Mouse (Mus musculus): ENCODE measurements around the gene Casp8ap2.

Gene Casp8ap2

DNA sequence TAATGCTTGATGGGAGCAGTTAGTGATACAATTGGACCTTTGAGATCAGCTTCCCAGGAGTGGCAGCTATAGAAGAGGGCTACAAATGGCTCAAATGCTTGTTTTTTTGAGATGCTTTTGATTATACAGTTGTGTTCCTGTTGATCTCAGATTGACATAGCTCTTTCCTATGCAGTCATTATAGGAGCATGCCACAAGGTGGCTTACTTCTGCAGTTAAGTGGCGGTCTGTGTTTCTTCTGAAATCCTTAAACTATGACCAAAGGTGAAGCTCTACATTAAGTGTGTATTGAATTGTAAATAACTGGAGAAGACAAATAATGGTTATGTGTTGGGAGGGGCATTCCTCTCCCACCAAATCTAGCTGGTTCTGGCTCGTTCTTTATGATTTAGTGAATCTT is 54.6 kb downstream of the Casp8ap2 start:
- no peak for DNase-seq

DNA sequence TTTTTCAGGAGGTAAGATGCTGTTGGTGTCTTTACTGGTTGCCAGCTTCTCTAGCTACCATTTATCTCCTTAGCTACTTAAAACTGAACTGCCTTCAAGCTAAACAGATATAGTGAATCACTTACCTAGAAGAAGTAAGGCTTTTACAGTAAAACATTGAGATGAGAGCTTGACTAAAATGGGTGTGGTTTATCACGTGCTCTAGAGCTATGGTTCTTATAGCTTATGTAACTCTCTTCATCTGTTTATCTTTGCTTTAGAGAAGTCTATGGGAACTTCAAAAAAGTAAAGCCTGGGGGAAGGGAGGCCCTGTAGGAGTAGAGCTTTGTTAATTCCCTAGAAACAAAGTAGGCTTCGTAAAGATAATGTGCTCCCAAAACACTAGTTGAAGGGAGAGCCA is 58.8 kb downstream of the Casp8ap2 start:
- DNase-seq: no peak

DNA sequence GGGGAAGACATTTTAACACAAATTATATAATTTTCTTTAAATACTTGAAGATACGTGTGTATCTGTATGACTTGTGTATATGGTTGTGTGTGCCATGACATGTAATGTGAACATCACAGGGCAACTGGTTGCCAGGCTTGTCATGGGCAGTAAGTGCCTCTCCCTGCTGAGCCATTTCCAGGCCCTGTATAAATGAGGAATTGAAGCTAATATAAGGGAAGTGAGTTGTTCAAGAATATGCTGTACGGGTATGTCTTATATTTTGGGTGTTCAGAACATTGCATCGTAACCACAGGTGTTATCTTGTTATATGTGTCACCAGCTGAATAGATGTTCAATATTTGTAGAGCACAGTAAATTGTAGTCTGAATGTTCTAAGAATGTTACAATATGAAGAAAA is 62.2 kb downstream of the Casp8ap2 start:
- DNase-seq: no peak

DNA sequence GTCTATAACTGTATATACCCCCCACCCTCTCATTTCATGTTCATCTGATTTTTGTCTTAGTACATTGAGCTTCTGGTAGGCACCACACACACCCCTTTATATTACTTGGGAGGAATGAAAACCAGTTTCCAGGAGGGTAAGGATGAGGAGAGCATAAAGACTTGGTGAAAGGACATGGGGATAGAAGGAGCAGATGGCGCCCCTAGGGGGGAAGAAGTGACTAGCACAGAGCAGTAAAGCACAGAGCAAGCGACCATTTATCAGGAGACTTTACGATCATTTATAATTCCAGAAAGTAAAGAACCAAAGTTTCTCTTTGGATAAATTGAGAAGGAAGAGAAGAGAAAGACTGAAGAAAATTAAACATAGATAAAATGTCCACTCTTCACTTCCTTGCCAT is 65.6 kb downstream of the Casp8ap2 start:
- DNase-seq: no peak

DNA sequence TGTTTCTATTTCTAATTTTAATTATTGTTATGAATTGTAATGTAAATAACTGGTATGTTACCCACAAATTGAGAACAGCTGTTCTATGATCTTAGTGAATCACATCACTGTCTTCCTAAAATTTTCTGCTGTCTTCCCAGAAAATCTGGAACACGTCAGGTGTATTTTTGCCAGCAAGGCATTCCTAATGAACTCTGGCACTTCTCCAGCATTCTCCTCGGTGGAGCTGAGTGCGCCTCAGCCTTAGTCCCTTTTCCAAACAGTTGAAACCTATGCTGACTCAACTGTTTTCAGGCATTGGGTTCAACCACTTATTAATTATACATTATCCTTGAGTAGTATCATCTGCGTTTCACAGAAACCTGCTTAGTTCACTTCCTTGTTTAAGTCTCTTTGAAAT is 67.2 kb downstream of the Casp8ap2 start:
- no peak for DNase-seq

DNA sequence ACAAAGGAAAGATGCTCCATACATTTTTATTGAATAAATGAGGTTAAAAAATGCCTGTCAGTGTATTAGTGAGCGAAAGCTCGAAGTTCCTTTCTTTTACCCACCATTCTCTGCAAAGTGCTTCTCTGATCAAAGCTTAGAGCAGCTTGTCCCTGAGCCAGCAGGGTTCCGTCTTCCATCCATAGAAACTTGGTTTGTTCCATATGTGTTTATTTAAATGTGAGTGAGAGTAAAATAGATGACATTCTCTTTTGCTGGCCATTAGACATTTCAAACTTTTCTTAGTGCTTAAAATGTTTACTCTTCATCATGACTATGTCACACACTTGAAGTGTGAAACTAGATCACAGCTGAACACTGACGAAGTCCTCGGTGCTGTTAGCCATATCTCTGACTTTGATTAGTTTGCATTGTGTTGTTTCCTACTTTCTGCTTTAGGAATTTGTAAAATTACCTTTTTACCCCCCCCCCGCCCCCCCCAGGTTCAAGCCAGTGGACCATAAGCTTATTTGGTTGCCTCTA is 67.9 kb downstream of the Casp8ap2 start:
- DNase-seq: no peak
